Mouse (Mus musculus): ENCODE measurements around the gene Fam120c.

Fam120c gene

DNA sequence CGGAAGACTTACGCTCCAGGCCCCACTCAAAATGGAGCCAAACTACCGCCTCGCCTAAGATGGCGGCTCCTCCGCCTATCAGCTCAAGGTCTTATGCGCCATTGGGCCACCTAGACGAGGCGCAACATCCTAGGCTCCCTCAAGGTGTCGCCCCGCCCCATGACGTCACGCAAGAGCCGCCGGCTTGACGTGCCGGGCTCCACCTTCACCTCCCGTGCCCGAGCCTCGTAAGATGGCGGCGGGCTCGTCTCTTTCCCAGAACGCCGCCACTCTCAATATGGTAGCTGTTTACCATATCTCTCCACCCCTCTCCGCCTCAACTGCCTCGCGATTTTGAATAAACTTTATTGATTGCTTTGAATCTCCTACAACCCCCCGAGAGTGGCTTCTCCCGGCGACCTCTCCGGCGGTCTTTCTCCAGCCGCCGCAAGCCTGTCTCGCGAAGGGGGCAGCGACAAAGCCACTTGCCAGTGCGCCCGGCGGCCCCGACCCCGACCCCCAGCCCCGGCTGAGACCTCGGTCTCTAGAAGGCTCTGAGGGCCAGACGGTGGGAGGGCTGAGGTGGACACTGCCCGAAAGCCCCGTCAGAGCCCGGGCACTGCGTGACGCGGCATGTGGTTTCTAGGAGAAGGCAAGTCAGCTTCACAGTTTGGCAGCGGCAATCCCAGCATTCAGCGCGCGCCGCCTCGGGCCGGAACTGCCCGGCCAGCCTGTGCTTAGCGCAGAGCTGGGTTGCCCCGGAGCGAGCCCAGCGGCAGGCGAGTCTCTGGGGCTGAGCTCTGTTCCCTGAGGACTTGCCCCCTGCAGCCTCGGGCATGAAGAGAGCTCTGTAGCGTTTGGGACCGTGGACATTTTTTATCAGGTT, 176.7 kb downstream of the Fam120c start, which contains the start of gene Phf8:
Gene Phf8 (plus strand): TSS at position 215 of the 865 bp plus-strand sequence.
- DNase-seq (ENCODE audit: low read depth, low spot score), result peak; percentile 97

All from CD4-positive helper T cell, adult 2 months (primary cell).